Mouse (Mus musculus) urinary bladder, postnatal 10 days (tissue): ENCODE measurements around the gene Cyp2w1.

Experiments
- DNase-seq: peaks from one replicate; pipeline ENCODE4 v3.0.0; 2022; ENCODE audit warnings: low spot score

Cyp2w1 gene

GRCm38 (mm10) chr5:139364911-139365571 is 12.6 kb downstream of the Cyp2w1 start:
- DNase-seq = no peak

GRCm38 (mm10) chr5:139365827-139366226 is 13.4 kb downstream of the Cyp2w1 start:
- DNase-seq = no peak

- DNase-seq = no peak
Measured at GRCm38 (mm10) chr5:139366484-139366883, 14.1 kb downstream of the Cyp2w1 start.

- no peak for DNase-seq
Measured at GRCm38 (mm10) chr5:139367884-139368458, 15.6 kb downstream of the Cyp2w1 start.

- no peak for DNase-seq
Measured at GRCm38 (mm10) chr5:139368638-139369320, 16.4 kb downstream of the Cyp2w1 start.

- DNase-seq = no peak
Measured at GRCm38 (mm10) chr5:139370336-139370735, 17.9 kb downstream of the Cyp2w1 start.

GRCm38 (mm10) chr5:139371118-139371517 is 18.7 kb downstream of the Cyp2w1 start:
- DNase-seq = no peak

GRCm38 (mm10) chr5:139371631-139372401 is 19.4 kb downstream of the Cyp2w1 start:
- DNase-seq = peak; percentile 67

GRCm38 (mm10) chr5:139373126-139373525 is 20.7 kb downstream of the Cyp2w1 start:
- no peak for DNase-seq

GRCm38 (mm10) chr5:139373889-139374444 is 21.6 kb downstream of the Cyp2w1 start:
- no peak for DNase-seq

GRCm38 (mm10) chr5:139374841-139375240 is 22.4 kb downstream of the Cyp2w1 start:
- no peak for DNase-seq

- no peak for DNase-seq
Measured at GRCm38 (mm10) chr5:139377468-139378270, 25.3 kb downstream of the Cyp2w1 start, which contains the start of gene Gpr146. TSS of gene Gpr146 (plus strand) at chr5:139377697.

GRCm38 (mm10) chr5:139378271-139378556 is 25.8 kb downstream of the Cyp2w1 start:
- no peak for DNase-seq

GRCm38 (mm10) chr5:139378986-139379629 is 26.7 kb downstream of the Cyp2w1 start:
- DNase-seq = no peak

GRCm38 (mm10) chr5:139379771-139380384 is 27.5 kb downstream of the Cyp2w1 start:
- no peak for DNase-seq

- DNase-seq = peak; percentile 80
Measured at GRCm38 (mm10) chr5:139380385-139381248, 28.2 kb downstream of the Cyp2w1 start.

GRCm38 (mm10) chr5:139381586-139382513 is 29.4 kb downstream of the Cyp2w1 start:
- no peak for DNase-seq

GRCm38 (mm10) chr5:139382760-139383159 is 30.3 kb downstream of the Cyp2w1 start:
- no peak for DNase-seq
